Mouse (Mus musculus) cerebellum, postnatal 36 days (tissue): ENCODE data around the gene Btbd35f29.
"Not testable (repeated sequence)": the region's sequence is repeated elsewhere in the genome, so short reads cannot be mapped to it uniquely, and the experiment has no call there.

Experiments used
- DNase-seq, 2 experiments: peaks; one replicate each; pipeline ENCODE4 v3.0.0; 2021 to 2022; ENCODE audit warnings: mixed read lengths in 2 of 2

The Btbd35f29 gene

DNA sequence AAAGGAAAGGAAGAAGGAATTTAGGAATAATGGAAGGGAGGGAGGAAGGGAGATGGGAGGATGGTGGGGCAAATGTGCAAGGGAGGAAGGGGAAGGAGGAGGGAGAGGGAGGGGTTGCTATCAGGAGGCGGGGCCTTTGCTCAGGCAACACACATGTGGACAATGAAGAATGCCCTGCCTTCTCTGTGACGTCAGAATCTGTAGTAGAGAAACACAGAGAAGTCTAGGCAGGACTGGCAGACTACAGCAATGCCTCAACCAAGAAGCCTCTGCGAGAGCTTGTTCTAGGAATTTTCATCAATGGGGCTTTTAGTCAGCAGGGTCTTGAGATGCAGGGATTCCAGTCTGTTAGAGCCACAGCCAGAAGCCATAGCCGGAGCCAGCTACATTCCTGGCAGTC lies at the start of gene Btbd35f29:
Gene Btbd35f29, plus strand, starts transcription at position 301 of the 400 bp plus-strand sequence.
- DNase-seq, result not testable (repeated sequence)

- not testable (repeated sequence) for DNase-seq
Measured at GRCm38 (mm10) chrX:31141416-31141815, 23.9 kb downstream of the Btbd35f29 start.

GRCm38 (mm10) chrX:31145144-31145543 lies 27.7 kb downstream of the Btbd35f29 start:
- not testable (repeated sequence) for DNase-seq

- DNase-seq, result not testable (repeated sequence)
Measured at GRCm38 (mm10) chrX:31145835-31146234, 28.4 kb downstream of the Btbd35f29 start.

DNA sequence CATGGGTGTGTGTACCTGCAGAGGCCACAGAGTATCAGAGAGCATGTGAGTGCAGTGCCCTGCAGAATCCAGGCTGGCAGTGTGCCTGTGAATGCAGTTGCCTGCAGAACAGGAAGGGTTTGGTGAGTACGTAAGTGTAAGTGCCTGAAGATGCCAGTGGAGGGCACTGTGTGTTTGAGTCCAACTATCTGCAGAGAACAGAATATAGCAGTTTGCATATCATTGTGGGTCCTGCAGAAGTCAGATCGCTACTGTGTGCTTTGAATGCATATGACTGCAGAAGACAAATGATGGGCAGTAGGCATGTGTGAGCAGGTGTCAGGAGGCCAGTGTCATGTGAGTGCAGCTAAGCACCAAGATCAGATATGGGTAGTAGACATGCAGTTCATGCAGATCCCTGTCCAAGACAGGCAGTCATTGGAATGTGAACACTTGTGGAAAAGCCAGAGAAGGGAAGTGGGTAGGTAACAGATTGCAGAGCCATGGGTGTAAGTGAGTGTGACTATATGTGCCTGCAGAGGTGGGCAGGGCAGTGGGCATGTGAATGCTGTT lies 41.1 kb downstream of the Btbd35f29 start:
- not testable (repeated sequence) for DNase-seq

DNA sequence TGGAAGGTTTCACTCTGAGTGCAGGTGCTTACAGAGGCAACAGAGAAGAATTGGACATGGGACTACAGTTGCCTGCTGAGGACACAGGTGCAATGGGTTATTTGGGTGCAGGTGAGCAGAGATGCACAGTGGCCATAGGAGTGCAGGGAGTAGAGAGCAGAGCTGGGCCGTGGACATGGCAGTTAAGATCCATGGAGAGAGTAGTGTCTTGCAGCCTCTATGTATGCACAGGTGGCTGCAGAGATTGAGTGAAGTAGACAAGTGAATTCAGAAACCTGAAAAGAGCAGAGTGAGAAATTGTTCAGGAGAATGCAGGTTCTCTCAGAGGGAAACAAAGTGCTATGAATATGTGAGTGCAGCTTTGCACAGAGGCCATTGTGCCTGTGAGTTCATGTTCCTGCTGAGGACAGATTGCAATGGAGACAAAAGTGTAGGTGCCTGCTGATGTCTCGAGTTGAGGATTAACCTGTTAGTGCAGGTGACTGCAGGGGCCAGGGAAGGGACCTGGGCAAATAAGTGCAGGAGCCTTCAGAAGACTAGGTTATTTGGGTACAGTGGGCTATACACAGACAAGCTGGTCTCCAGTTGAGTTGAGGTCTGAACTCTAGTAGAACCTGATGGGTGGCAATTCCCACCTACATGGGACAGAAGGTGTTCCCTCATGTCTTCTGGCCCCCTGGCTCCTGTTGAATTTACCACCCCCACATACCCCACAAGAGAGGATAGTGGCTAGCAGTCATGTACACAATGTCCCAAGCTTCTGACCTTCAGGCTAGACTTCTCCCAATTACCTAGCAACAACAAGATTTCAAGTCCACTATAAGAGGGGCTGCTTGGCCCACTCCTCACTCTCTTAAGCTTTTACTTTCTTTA lies 42.2 kb downstream of the Btbd35f29 start:
- not testable (repeated sequence) for DNase-seq

GRCm38 (mm10) chrX:31160554-31160953 lies 43.1 kb downstream of the Btbd35f29 start:
- not testable (repeated sequence) for DNase-seq

- DNase-seq, result not testable (repeated sequence)
Measured at GRCm38 (mm10) chrX:31162638-31163037, 45.2 kb downstream of the Btbd35f29 start.

DNA sequence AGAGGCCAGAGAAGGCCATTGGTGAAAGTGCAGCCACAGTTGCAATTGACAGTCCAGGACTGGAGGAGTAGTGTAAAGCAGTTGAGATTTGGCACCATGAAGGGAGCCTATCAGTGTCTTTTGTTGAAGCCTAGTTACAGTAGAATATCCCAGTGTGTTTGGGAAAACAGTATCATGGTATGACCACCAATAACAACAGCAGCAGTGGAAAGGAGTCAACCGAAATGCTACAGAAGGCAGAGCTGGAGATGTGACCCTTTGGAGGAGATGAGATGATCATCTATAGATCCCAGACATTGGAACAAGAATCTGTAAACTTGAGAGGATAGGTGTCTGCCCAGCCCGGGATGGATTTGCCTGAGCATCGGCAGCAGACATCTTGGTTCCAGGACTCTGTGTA lies 47.7 kb downstream of the Btbd35f29 start:
- DNase-seq, result not testable (repeated sequence)
